Mouse (Mus musculus) intestine, embryonic 14.5 days (tissue): ENCODE measurements at regions not wholly inside any gene's neighbourhood (a gene's known extent, or its start where the extent isn't known, plus 50 kb on each side); places are given as distances from the start of the nearest gene placed in this dataset.
A peak's percentile ranks its signal among the peaks of the same experiment; 100 is the strongest.

Experiments used
- ATAC-seq: fragments of 200-750 bp; cut with Nextera tagmentation; replicated peaks from 2 replicates; pipeline ENCODE4 v1.8.0; 2017; ENCODE audit warnings: low read depth, moderate number of reproducible peaks, moderate TSS enrichment, moderate library complexity; ENCODE audit not compliant: low FRiP score, low TSS enrichment
- DNase-seq: peaks from one replicate; pipeline ENCODE4 v3.0.0-alpha.2; 2018; ENCODE audit warnings: low spot score
- H3K27ac ChIP-seq: fragments of 300-500 bp; sonication (generic); 2 replicates; pipeline ENCODE4 v1.5.1; 2014; ENCODE audit warnings: low read depth, mild to moderate bottlenecking, control low read depth
- H3K27me3 ChIP-seq: fragments of 300-500 bp; sonication (generic); replicated peaks from 2 replicates; pipeline ENCODE4 v1.6.1; 2014; ENCODE audit warnings: low read length, control low read depth; ENCODE audit not compliant: control insufficient read depth, insufficient read depth
- H3K36me3 ChIP-seq: fragments of 300-500 bp; sonication (generic); 2 replicates; pipeline ENCODE4 v1.6.1; 2014; ENCODE audit warnings: low read length, control low read depth; ENCODE audit not compliant: control insufficient read depth, insufficient read depth
- H3K4me1 ChIP-seq: fragments of 300-500 bp; sonication (generic); replicated peaks from 2 replicates; pipeline ENCODE4 v1.6.1; 2014; ENCODE audit warnings: low read length, control low read depth, mixed read lengths; ENCODE audit not compliant: control insufficient read depth, insufficient read depth
- H3K4me2 ChIP-seq: fragments of 300-500 bp; sonication (generic); 2 replicates; pipeline ENCODE4 v1.6.1; 2014; ENCODE audit warnings: low read length
- H3K4me3 ChIP-seq: fragments of 300-500 bp; sonication (generic); 2 replicates; pipeline ENCODE4 v1.5.1; 2014; ENCODE audit warnings: low read depth, low read length, control low read depth, mixed read lengths
- H3K9ac ChIP-seq: fragments of 300-500 bp; sonication (generic); 2 replicates; pipeline ENCODE4 v1.6.1; 2014; ENCODE audit warnings: mild to moderate bottlenecking, low read length
- H3K9me3 ChIP-seq: fragments of 300-500 bp; sonication (generic); 2 replicates; pipeline ENCODE4 v1.6.1; 2016; ENCODE audit warnings: low read length, control low read depth; ENCODE audit not compliant: control insufficient read depth
- WGBS: fragments of 180-500 bp; shearing (Covaris S2); extraction: QIAGEN DNeasy Blood & Tissue Kit; methylation state at CpG from one replicate; pipeline ENCODE4 v1.1.7; 2014; 5-methylcytosine and 5-hydroxymethylcytosine counted together

GRCm38 (mm10) chr3:138609749-138610148, 83.8 kb downstream of the Eif4e start:
- H3K4me2 ChIP-seq: no peak overlapping the region
- H3K27me3 ChIP-seq: no peaks in the 10 kb centered on the region
- H3K4me1 ChIP-seq: peaks cover 7% of the 10 kb centered on the region
- no peaks in the 10 kb centered on the region for H3K9me3 ChIP-seq
- WGBS: 50% methylated on average over 1 of the region's 1 CpGs
- no peak for ATAC-seq
- no peak overlapping the region for H3K27ac ChIP-seq
- no peak overlapping the region for H3K4me3 ChIP-seq
- H3K9ac ChIP-seq: no peak overlapping the region
- no peak for DNase-seq
- no peaks in the 10 kb centered on the region for H3K36me3 ChIP-seq

- no peak overlapping the region for H3K27ac ChIP-seq
- H3K27me3 ChIP-seq: no peaks in the 10 kb centered on the region
- no peak overlapping the region for H3K4me3 ChIP-seq
- DNase-seq: no peak
- no peak for ATAC-seq
- WGBS: 36% methylated on average over 9 of the region's 9 CpGs
- H3K9ac ChIP-seq: no peak overlapping the region
- H3K4me1 ChIP-seq: peaks cover 7% of the 10 kb centered on the region
- no peaks in the 10 kb centered on the region for H3K9me3 ChIP-seq
- H3K36me3 ChIP-seq: no peaks in the 10 kb centered on the region
- H3K4me2 ChIP-seq: no peak overlapping the region
These were observed 87.1 kb downstream of the Eif4e start for GRCm38 (mm10) chr3:138612884-138613653.

GRCm38 (mm10) chr3:138613680-138614079, 87.7 kb downstream of the Eif4e start:
- peak; percentile 29; the same call in 1 of the 2 replicates for ATAC-seq
- 75% methylated on average over 3 of the region's 3 CpGs for WGBS
- H3K4me3 ChIP-seq: no peak overlapping the region
- no peak for DNase-seq
- H3K36me3 ChIP-seq: no peaks in the 10 kb centered on the region
- H3K4me2 ChIP-seq: no peak overlapping the region
- no peak overlapping the region for H3K27ac ChIP-seq
- peaks cover 7% of the 10 kb centered on the region for H3K4me1 ChIP-seq
- no peak overlapping the region for H3K9ac ChIP-seq
- H3K27me3 ChIP-seq: no peaks in the 10 kb centered on the region
- no peaks in the 10 kb centered on the region for H3K9me3 ChIP-seq

DNA sequence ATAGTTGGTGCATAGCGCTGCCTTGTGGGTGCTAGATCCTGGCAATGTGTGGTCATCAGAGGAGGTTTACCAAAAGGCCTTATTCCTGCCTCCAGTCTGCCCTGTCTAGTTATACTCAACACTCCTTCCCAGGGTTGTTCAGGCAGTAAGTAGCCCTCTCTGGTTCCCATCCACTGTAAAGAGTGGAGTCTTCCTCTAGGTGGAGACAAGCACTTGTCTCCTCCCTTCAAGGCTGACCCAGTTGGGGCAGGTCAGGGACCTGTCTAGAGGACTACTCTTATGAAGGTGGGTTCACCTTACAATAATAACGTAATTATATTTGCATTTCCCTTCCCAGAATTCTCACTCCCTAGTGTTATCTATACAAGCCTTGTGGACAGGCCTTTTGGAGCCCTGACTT, 88.9 kb downstream of the Eif4e start:
- 89% methylated on average over 2 of the region's 2 CpGs for WGBS
- no peak for DNase-seq
- Histone ChIP-seq H3K4me1 (peaks cover 7% of the 10 kb centered on the region), H3K36me3 (no peaks in the 10 kb centered on the region), H3K9ac (no peak overlapping the region), H3K4me2 (no peak overlapping the region), H3K4me3 (no peak overlapping the region), H3K9me3 (no peaks in the 10 kb centered on the region), H3K27me3 (no peaks in the 10 kb centered on the region), H3K27ac (no peak overlapping the region)
- ATAC-seq: no peak

- no peaks in the 10 kb centered on the region for H3K36me3 ChIP-seq
- H3K4me1 ChIP-seq: no peaks in the 10 kb centered on the region
- 86% methylated on average over 4 of the region's 4 CpGs for WGBS
- DNase-seq: no peak
- H3K9me3 ChIP-seq: no peaks in the 10 kb centered on the region
- ATAC-seq: no peak
- H3K4me3 ChIP-seq: no peak overlapping the region
- H3K4me2 ChIP-seq: no peak overlapping the region
- H3K27me3 ChIP-seq: no peaks in the 10 kb centered on the region
- H3K27ac ChIP-seq: no peak overlapping the region
- H3K9ac ChIP-seq: no peak overlapping the region
These were observed 94.3 kb downstream of the Eif4e start for GRCm38 (mm10) chr3:138620263-138620662.

GRCm38 (mm10) chr3:138624128-138624527, 98.1 kb downstream of the Eif4e start:
- Histone ChIP-seq H3K4me3 (no peak overlapping the region), H3K9me3 (no peaks in the 10 kb centered on the region)
- 87% methylated on average over 2 of the region's 2 CpGs for WGBS

DNA sequence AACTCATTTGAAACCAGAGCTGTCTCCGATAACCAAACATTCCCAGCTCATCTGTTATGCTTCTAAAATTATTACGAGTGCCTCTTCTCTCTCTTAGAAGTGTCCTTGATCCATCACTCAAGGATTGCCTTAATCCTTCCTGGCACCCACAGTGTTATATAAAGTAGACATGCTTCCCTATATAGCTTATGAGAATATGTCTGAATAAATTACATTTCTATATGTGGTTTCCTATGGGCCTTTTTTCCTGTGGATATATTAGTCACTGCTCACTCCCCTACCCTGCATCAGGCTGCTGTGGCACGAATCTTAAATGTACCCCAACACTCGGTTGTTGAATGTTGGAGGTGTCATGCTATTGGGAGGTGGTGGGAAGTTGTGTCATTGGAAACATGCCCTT, 100.3 kb downstream of the Eif4e start:
- 87% methylated on average over 4 of the region's 4 CpGs for WGBS
- Histone ChIP-seq H3K9me3 (no peaks in the 10 kb centered on the region), H3K4me3 (no peak overlapping the region), H3K4me2 (no peak overlapping the region), H3K4me1 (no peaks in the 10 kb centered on the region), H3K9ac (no peak overlapping the region), H3K27me3 (no peaks in the 10 kb centered on the region), H3K36me3 (no peaks in the 10 kb centered on the region), H3K27ac (no peak overlapping the region)
- ATAC-seq: no peak
- no peak for DNase-seq

More at GRCm38 (mm10) chr3:138624128-138624527, 98.1 kb downstream of the Eif4e start:
- DNase-seq (no peak), ATAC-seq (no peak)
- H3K4me1 ChIP-seq: no peaks in the 10 kb centered on the region
- no peaks in the 10 kb centered on the region for H3K27me3 ChIP-seq
- H3K4me2 ChIP-seq: no peak overlapping the region
- no peak overlapping the region for H3K27ac ChIP-seq
- no peaks in the 10 kb centered on the region for H3K36me3 ChIP-seq
- H3K9ac ChIP-seq: no peak overlapping the region

DNA sequence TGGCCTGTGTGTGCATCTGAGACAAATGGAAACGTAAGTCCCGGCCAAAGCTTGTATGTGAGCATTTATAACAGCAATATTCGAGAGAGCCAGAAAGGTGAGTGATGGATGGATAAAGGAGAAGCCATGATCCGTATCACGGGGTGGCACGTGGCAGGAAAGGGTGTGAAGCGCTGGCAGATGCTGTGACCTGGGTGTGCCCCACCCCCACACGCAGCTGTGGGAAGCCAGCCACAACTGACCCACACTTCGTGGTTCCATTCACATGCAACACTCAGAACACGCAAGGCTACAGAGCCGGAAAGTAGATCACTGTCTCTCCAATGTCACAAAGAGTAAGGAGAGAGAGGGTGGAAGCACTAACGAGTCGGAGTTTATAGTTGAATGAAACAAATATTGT, 104.3 kb downstream of the Eif4e start:
- H3K27me3 ChIP-seq: no peaks in the 10 kb centered on the region
- WGBS: 86% methylated on average over 13 of the region's 13 CpGs
- no peak overlapping the region for H3K27ac ChIP-seq
- H3K36me3 ChIP-seq: no peaks in the 10 kb centered on the region
- H3K9me3 ChIP-seq: no peaks in the 10 kb centered on the region
- ATAC-seq (no peak), DNase-seq (no peak)
- H3K4me3 ChIP-seq: no peak overlapping the region
- no peak overlapping the region for H3K9ac ChIP-seq
- H3K4me2 ChIP-seq: no peak overlapping the region
- no peaks in the 10 kb centered on the region for H3K4me1 ChIP-seq

GRCm38 (mm10) chr3:138632086-138632485, 106.1 kb downstream of the Eif4e start:
- Histone ChIP-seq H3K9ac (no peak overlapping the region), H3K4me2 (no peak overlapping the region), H3K9me3 (no peaks in the 10 kb centered on the region), H3K4me3 (no peak overlapping the region), H3K27ac (no peak overlapping the region), H3K4me1 (no peaks in the 10 kb centered on the region), H3K27me3 (no peaks in the 10 kb centered on the region), H3K36me3 (no peaks in the 10 kb centered on the region)
- DNase-seq: no peak
- WGBS: 57% methylated on average over 2 of the region's 2 CpGs
- no peak for ATAC-seq
